Mouse (Mus musculus): ENCODE data around the gene Fbrsl1. TPM values are rescaled to one million over a fixed set of nuclear protein-coding genes. Genes with fewer than 3 reads are reported as not detected.

Gene Fbrsl1
- polyA plus RNA-seq, 1 experiment = 42.9 TPM

DNA sequence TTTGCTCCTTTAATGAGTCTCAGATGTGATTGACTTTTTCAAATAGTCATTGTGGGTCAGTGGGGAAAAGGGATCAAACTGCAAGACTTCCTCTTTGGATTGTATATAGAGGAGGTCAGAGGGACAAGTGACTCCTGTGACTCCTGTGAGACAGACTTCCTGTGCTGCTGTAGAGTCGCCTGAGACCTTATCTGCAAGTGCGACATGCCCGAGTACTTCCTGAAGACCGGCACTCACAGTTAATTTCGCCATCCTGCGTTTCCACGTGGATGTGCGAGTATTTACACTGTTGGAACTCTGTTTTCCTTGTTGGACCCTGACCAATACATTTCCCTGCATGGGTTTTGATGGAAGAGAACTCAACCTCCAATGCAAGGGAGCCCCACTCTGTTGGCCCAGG is 30.9 kb upstream of the Fbrsl1 start:
- Histone ChIP-seq H3K27ac (ENCODE audit: insufficient read depth, low read length) (no peak overlapping the region), H3K4me3 (ENCODE audit: insufficient read depth, low read length) (no peak overlapping the region), H3K4me1 (ENCODE audit: control insufficient read depth, insufficient read depth, low read length) (no peaks in the 10 kb centered on the region)
- no peak for TF ChIP-seq POLR2A (IDR thresholded peaks at IDR 0.05; ENCODE audit: extremely low read depth, insufficient read depth, low read length)
- TF ChIP-seq CTCF (IDR thresholded peaks at IDR 0.05; ENCODE audit: extremely low read depth, insufficient read depth, low read length) = no peak

DNA sequence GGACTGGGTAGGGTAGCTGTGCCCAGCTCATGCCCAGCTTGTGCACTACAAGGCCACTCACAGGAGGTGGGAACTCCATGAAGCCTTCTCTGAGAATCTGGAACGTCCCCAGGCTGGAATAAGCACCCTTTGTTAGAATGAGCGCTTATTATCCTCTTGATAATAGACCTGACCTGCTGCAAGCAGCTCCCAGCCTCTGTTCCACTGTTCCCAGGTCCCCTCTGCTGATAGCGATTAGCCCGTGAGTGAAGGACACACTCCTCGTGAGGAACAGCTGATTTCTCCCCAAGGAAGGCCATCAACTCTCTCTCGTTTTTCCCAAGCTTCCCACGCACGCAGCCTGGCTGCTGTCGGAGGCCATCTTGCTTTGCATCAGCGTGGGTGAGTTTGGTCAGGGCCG is 25.9 kb upstream of the Fbrsl1 start:
- Histone ChIP-seq H3K4me1 (ENCODE audit: control insufficient read depth, insufficient read depth, low read length) (no peaks in the 10 kb centered on the region; the same call in 1 of the 2 replicates), H3K27ac (ENCODE audit: insufficient read depth, low read length) (no peak overlapping the region), H3K4me3 (ENCODE audit: insufficient read depth, low read length) (no peak overlapping the region)
- TF ChIP-seq CTCF (IDR thresholded peaks at IDR 0.05; ENCODE audit: extremely low read depth, insufficient read depth, low read length) (no peak), POLR2A (IDR thresholded peaks at IDR 0.05; ENCODE audit: extremely low read depth, insufficient read depth, low read length) (no peak)

DNA sequence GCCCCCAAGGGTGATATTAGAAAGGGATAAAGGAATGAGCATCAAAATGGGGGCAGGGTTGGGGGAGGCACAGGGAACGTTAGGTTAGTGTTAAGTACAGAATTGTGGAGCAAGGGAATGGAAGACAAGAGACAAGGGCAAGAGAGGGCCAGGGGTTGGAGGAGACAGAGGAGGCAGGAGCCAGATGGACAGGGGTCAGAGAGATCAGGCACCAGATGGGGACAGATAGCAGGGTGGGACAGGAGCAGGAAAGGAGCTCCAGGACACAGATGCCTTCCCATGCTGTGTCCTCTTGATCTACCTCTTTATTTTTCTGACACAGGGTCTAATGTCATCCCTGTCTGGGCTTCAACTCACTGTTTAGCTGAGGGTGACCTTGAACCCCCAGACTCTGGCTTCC is 24.5 kb upstream of the Fbrsl1 start:
- Histone ChIP-seq H3K4me1 (ENCODE audit: control insufficient read depth, insufficient read depth, low read length) (no peaks in the 10 kb centered on the region; the same call in 1 of the 2 replicates), H3K27ac (ENCODE audit: insufficient read depth, low read length) (no peak overlapping the region), H3K4me3 (ENCODE audit: insufficient read depth, low read length) (no peak overlapping the region)
- TF ChIP-seq CTCF (IDR thresholded peaks at IDR 0.05; ENCODE audit: extremely low read depth, insufficient read depth, low read length) = no peak

DNA sequence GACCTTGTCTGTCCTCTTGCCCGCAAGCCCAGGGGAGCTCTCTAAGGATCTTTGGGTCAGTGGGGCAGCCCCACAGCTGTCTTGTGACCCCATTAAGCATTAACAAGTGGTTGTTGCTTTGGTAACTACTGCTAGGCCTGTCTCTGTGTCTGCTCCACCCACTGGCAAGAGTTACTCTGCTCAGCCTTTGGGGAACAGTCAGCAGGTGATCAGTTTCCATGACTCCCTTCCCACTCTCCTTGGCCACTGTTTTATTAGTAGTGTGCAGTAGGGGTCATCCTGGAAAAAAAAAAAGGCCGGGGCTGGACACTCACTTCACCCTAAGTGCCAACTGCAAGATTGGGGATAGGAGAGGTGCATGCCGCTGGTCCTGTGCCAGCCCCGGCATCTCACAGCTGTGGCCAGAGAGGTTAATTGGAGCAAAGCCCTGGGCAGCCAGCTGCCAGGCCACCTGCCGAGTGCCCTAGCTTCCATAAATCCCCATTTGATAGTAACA is 23.7 kb upstream of the Fbrsl1 start:
- no peak for TF ChIP-seq POLR2A (IDR thresholded peaks at IDR 0.05; ENCODE audit: extremely low read depth, insufficient read depth, low read length)
- TF ChIP-seq CTCF (IDR thresholded peaks at IDR 0.05; ENCODE audit: extremely low read depth, insufficient read depth, low read length) = no peak
- peaks cover 3% of the 10 kb centered on the region for H3K4me1 ChIP-seq (ENCODE audit: control insufficient read depth, insufficient read depth, low read length)
- H3K27ac ChIP-seq (ENCODE audit: insufficient read depth, low read length) = no peak overlapping the region
- H3K4me3 ChIP-seq (ENCODE audit: insufficient read depth, low read length) = no peak overlapping the region

DNA sequence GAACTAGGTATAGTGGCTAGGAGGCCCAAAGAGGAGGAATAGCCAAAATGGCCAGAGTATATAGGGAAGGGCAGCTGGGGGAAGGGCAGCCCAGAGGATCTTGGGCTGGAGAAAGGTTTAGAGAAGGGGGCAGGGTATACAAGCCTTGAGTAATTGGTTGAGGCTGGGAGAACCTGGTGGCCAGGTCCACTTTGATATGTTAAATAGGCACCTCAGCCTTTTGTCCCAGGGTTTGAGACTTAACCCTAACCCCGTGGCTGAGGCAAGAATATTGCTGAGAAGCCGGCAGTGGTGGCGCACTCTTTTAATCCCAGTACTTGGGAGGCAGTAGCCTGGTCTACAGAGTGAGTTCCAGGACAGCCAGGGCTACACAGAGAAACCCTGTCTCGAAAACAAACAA is 23.0 kb upstream of the Fbrsl1 start:
- TF ChIP-seq CTCF (IDR thresholded peaks at IDR 0.05; ENCODE audit: extremely low read depth, insufficient read depth, low read length) (no peak), POLR2A (IDR thresholded peaks at IDR 0.05; ENCODE audit: extremely low read depth, insufficient read depth, low read length) (no peak)
- Histone ChIP-seq H3K4me1 (ENCODE audit: control insufficient read depth, insufficient read depth, low read length) (peaks cover 3% of the 10 kb centered on the region), H3K27ac (ENCODE audit: insufficient read depth, low read length) (no peak overlapping the region), H3K4me3 (ENCODE audit: insufficient read depth, low read length) (no peak overlapping the region)

DNA sequence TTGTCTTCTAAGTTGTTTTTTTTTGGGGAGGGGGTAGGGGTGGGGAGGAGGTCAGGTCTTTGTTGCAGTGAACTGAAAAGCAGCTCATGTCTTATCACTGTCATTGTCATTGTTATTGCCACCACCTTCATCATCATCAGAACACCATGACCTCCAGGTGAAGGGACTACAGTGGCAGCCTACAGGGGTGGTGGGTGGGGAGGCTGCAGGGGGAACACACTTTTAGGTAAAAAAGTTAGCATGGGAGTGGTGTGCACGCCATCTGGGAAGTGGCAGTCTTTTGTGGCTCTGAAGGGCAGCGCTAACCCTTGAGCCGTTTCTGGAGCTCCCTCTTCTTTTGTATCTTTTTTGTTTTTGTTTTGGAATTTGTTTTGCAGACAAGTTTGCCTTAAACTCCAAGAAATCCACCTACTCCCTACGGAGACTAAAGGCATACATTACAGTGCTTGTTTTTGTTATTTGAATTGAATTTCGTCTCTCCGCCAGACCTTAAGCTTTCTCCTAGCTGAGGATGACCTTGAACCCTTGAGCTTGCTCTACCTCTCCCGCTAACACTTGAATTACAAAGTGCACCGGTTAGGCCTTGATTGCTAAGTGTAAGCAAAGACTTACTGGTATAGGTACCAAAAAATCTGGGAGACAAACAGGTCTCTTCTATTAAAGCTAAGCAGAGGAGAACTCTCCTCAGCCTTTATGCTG is 21.1 kb upstream of the Fbrsl1 start:
- no peak for TF ChIP-seq CTCF (IDR thresholded peaks at IDR 0.05; ENCODE audit: extremely low read depth, insufficient read depth, low read length)
- TF ChIP-seq POLR2A (IDR thresholded peaks at IDR 0.05; ENCODE audit: extremely low read depth, insufficient read depth, low read length) = no peak
- Histone ChIP-seq H3K4me1 (ENCODE audit: control insufficient read depth, insufficient read depth, low read length) (peaks cover 3% of the 10 kb centered on the region), H3K4me3 (ENCODE audit: insufficient read depth, low read length) (no peak overlapping the region), H3K27ac (ENCODE audit: insufficient read depth, low read length) (no peak overlapping the region)

DNA sequence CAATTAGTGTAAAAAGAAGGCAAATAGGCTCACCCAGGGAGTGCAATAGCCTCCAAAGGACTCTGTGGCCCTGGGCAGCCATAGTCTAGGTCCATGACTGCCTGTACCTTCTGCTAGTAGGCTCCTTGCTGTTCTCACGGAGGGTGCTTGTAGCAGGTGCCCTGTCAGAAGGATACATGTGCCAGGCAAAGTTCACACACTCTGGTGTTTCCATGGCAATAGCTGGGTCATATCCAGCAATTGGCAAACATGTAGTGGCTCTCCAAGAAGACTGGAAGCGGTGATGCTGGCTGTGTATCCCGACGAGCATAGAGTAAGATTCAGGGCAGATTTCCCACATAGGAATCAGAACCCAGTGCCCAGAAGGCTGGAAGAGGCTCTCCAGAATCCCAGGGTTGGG is 20.0 kb upstream of the Fbrsl1 start:
- no peak overlapping the region for H3K4me3 ChIP-seq (ENCODE audit: insufficient read depth, low read length)
- no peak overlapping the region for H3K27ac ChIP-seq (ENCODE audit: insufficient read depth, low read length)
- TF ChIP-seq POLR2A (IDR thresholded peaks at IDR 0.05; ENCODE audit: extremely low read depth, insufficient read depth, low read length) (no peak), CTCF (IDR thresholded peaks at IDR 0.05; ENCODE audit: extremely low read depth, insufficient read depth, low read length) (no peak)
- H3K4me1 ChIP-seq (ENCODE audit: control insufficient read depth, insufficient read depth, low read length) = peaks cover 3% of the 10 kb centered on the region

DNA sequence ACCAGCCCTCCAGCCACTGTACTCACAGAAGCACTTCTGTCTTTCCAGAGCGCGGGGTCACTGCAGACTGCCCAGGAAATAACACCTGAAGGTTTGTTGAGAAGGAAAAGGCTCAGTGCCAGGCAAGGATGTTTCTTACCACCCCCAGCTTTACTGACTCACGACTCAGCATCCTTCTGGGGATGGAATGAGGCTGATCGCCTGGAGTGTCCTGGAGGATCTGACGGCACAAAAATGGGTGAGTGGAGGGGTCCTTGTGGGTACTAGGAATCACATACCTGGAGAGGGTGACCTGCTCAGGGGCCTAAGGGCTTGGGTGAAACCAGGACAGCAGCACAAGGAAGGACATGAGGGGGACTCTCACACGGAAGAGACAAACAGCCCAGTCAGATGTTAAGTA is 19.4 kb upstream of the Fbrsl1 start:
- Histone ChIP-seq H3K4me3 (ENCODE audit: insufficient read depth, low read length) (no peak overlapping the region), H3K4me1 (ENCODE audit: control insufficient read depth, insufficient read depth, low read length) (peaks cover 3% of the 10 kb centered on the region), H3K27ac (ENCODE audit: insufficient read depth, low read length) (no peak overlapping the region)
- no peak for TF ChIP-seq POLR2A (IDR thresholded peaks at IDR 0.05; ENCODE audit: extremely low read depth, insufficient read depth, low read length)
- no peak for TF ChIP-seq CTCF (IDR thresholded peaks at IDR 0.05; ENCODE audit: extremely low read depth, insufficient read depth, low read length)

DNA sequence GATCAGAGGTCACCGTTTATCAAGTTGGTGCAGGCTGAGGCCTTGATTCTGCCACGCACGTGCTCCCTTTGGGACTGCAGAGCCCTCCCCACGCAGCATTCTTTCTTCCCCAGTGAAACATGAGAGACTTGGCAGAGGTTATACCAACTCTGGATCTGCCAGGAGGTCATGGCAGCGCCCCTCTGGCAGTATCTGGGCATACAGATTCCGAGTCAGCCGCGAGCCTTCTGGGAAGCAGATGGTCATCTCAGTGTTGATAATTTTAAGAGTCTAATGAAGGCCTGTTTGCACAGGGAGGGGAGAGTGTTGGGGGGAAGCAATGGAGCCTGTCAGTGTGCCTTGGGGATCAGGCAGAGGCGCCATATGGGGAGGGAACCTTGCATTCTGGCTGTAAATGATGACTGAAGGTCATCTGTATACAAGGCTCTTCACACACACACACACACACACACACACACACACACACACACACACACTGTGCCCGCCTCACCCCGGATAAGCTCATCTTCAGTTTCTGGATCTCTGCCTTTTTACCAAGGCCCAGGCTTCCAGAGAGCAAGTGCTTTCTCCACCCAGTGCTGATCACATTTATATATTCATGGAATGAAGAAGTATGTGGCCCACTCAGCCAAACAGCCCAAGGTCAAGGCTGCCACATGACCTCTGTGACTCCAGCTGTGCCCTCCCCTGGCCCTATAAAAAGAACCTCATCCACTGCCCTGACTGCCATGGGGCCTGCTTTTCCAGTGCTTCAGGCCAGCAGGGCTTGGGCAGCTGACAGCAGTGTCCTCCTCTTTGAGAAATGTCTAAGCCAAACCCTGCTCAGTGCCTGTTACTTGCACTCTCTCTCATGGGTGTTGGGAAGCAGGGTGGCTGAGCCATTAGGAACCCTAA is 18.5 kb upstream of the Fbrsl1 start:
- no peak overlapping the region for H3K27ac ChIP-seq (ENCODE audit: insufficient read depth, low read length)
- TF ChIP-seq POLR2A (IDR thresholded peaks at IDR 0.05; ENCODE audit: extremely low read depth, insufficient read depth, low read length) (no peak), CTCF (IDR thresholded peaks at IDR 0.05; ENCODE audit: extremely low read depth, insufficient read depth, low read length) (no peak)
- H3K4me3 ChIP-seq (ENCODE audit: insufficient read depth, low read length) = no peak overlapping the region
- peaks cover 3% of the 10 kb centered on the region for H3K4me1 ChIP-seq (ENCODE audit: control insufficient read depth, insufficient read depth, low read length)

DNA sequence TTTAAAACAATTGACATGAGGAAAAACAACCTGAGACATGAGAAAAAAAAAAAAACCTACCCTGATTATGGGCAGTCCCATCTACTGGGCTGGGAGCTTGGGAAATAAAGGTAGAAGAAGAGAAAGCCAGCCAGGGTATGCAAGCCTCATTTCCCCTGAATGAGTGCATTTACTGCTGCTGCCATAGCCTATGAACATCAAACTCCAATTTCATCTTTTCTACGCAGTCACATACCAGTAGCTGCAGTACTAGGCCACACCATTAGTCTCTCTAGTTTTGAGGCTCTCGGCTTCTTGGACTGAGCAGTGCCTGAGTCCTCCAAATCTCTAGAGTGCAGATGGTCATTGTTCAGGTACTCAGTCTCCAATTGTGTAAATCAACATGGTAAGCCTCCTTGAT is 14.3 kb upstream of the Fbrsl1 start:
- H3K4me1 ChIP-seq (ENCODE audit: control insufficient read depth, insufficient read depth, low read length) = peaks cover 10% of the 10 kb centered on the region
- no peak for TF ChIP-seq POLR2A (IDR thresholded peaks at IDR 0.05; ENCODE audit: extremely low read depth, insufficient read depth, low read length)
- TF ChIP-seq CTCF (IDR thresholded peaks at IDR 0.05; ENCODE audit: extremely low read depth, insufficient read depth, low read length) = no peak
- no peak overlapping the region for H3K4me3 ChIP-seq (ENCODE audit: insufficient read depth, low read length)
- no peak overlapping the region for H3K27ac ChIP-seq (ENCODE audit: insufficient read depth, low read length)

Data from cortical plate, adult 2 months (tissue).